Mouse (Mus musculus) cerebellum, adult 11 months (tissue): ENCODE data around the gene Gm13212.
"Not testable (repeated sequence)": the region's sequence is repeated elsewhere in the genome, so short reads cannot be mapped to it uniquely, and the experiment has no call there.

ENCODE experiments used
- DNase-seq: peaks from one replicate; pipeline ENCODE4 v3.0.0; 2022

The Gm13212 gene

GRCm38 (mm10) chr4:145585078-145585477 lies at the start of gene Gm13212:
TSS of gene Gm13212 (plus strand) at chr4:145585166.
- DNase-seq, result not testable (repeated sequence)

GRCm38 (mm10) chr4:145543861-145544260 lies 41.1 kb upstream of the Gm13212 start:
- DNase-seq, result not testable (repeated sequence)

GRCm38 (mm10) chr4:145545106-145545505 lies 39.9 kb upstream of the Gm13212 start:
- not testable (repeated sequence) for DNase-seq

GRCm38 (mm10) chr4:145545734-145546349 lies 39.1 kb upstream of the Gm13212 start:
- not testable (repeated sequence) for DNase-seq

DNA sequence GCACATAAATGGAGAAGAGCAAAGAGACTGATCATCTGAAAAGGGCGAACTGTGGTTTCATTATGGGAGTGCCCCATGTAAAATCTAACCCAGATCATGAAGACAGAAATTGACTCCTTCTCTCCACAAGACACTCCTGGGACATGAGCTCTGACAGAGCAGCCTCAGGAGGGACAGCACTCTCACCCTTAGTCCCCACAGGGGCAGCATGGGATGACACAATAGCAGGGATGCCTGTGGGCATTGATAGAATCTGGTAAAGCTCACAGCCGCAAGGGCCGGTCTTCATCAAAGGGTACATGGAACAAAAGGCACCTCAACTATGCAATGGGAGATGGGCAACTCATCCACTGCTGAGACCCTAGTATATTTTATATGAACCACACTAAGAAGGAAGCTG lies 38.5 kb upstream of the Gm13212 start:
- DNase-seq, result not testable (repeated sequence)

GRCm38 (mm10) chr4:145556680-145557079 lies 28.3 kb upstream of the Gm13212 start:
- no peak for DNase-seq

GRCm38 (mm10) chr4:145559505-145560099 lies 25.4 kb upstream of the Gm13212 start:
- no peak for DNase-seq

DNA sequence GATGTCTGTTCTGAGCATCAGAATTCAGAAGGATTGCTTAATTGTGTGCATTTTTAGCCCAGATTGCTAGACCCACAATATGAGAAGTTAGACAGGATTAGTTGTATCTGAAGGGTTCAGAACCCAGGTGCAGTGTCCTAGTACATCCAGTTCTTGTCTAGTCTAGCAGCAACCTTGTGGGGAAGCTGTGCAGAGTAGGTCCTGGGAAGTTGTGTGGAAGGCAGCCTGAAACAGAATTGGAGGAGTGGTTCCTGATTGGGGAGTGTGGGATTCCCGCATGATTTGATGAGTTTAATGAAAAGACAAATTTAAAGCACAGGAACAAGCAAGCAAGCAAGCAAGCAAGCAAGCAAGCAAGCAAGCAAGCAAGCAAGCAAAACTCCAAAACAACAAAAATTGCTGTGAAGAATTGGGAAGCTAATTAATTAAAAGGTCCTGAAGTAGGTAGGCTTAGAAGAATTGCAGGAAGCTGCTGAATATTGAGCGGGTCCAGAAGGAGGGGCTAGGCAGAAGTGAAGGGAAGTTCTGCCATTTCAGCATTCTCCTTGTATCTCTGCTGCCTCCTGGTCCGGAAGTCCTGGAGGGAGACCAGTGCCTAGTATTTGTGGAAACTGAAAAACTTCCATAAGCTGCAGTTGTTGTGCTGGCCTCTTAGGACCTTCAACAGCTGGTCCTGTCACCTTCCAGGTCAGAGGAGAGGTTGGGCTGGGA lies 20.7 kb upstream of the Gm13212 start:
- DNase-seq, result no peak

GRCm38 (mm10) chr4:145570461-145570860 lies 14.5 kb upstream of the Gm13212 start:
- DNase-seq, result not testable (repeated sequence)

- DNase-seq, result not testable (repeated sequence)
These were observed 8.3 kb upstream of the Gm13212 start for GRCm38 (mm10) chr4:145576623-145577022.

DNA sequence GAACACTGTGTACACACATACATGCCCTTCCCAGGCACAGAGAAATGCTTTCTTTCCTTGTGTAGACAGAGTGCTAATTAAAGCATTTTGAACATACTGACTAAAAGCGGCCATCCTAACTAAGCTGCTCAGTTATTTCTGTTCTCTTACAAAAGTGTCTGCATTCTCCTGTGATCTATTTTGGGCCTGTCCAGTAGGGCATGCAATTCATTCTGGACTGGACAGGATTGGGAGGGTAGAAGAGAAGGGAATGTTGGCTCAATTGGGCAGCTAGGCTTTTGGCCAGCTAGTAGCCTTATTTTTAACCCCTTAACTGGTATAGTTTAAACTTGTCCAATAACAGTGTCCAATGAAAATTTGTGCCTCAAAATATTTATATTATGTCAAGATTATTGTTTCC lies 4.6 kb upstream of the Gm13212 start:
- not testable (repeated sequence) for DNase-seq

- not testable (repeated sequence) for DNase-seq
These were observed 1.1 kb downstream of the Gm13212 start for GRCm38 (mm10) chr4:145586046-145586445.

DNA sequence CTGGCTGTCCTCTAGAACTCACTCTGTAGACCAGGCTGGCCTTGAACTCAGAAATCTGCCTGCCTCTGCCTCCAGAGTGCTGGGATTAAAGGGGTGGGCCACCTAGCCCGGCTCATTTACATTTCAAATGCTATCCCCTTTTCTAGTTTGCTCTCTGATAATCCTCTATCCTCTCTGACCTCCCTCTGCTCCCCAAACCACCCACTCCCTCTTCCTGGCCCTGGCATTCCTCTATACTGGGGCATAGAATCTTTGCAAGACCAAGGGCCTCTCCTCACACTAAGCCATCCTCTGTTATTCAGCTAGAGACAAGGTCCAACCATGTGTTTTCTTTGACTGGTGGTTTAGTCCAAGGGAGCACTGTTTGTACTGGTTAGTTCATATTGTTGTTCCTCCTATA lies 9.2 kb downstream of the Gm13212 start:
- not testable (repeated sequence) for DNase-seq

GRCm38 (mm10) chr4:145594798-145595197 lies 9.8 kb downstream of the Gm13212 start:
- DNase-seq, result not testable (repeated sequence)

- DNase-seq, result not testable (repeated sequence)
These were observed 55.6 kb downstream of the Gm13212 start for GRCm38 (mm10) chr4:145640416-145641185.

GRCm38 (mm10) chr4:145670385-145670784 lies 85.4 kb downstream of the Gm13212 start, which contains the start of gene Zfp980:
TSS of gene Zfp980 (plus strand) at chr4:145670685.
- DNase-seq, result not testable (repeated sequence)

GRCm38 (mm10) chr4:145674286-145674780 lies 89.4 kb downstream of the Gm13212 start:
- DNase-seq, result not testable (repeated sequence)
